Mouse (Mus musculus) lung, postnatal 0 days (tissue): ENCODE results near the gene BC003965.

Experiments used
- CTCF ChIP-seq: IDR thresholded peaks from 2 replicates; pipeline ENCODE4 v1.5.1; 2016; ENCODE audit warnings: antibody characterized with exemption, mild to moderate bottlenecking
- EP300 ChIP-seq: IDR thresholded peaks from 2 replicates; pipeline ENCODE4 v1.6.1; 2016; ENCODE audit warnings: antibody characterized with exemption, mild to moderate bottlenecking, control low read depth

DNA sequence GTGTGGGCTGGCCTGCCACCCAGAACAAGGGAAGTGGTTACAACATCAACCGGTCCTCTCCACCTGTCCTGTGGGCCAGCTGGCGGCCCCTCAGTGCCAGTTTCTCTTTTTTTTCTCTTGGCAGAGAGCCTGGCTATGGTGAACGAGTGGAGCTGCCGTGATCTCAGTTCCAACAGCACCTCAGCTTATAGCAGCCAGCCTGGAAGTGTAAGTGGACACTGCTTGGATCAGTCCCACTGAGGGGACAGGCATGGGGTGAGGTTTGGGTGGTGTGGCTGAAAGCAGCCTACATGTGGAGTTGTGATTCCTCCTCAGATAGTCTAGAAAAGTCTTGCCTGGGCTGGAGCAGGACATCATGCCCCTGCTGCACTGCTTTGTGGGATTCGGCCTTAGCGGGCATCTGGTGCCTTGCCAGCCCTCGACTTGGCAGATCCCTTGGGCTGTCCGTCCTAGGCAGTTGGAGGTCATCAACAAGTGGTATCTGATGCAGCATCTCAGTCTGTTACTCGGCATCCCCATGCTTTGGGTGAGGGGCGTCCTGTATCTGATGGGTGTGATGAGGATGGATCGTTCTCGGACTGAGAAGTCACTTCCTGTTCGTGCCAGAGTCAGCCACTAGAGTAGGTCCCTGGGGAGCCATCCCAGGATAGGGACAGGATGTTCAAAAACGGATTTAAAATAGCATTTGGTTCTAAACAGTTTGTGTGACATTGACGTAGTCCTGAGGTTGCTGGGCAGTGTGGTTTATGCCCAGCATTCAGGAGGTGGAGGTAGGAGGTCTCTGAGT lies 26.5 kb downstream of the BC003965 start:
- no peak for TF ChIP-seq CTCF
- no peak for TF ChIP-seq EP300
